Mouse (Mus musculus) hindbrain, embryonic 16.5 days (tissue): ENCODE data around the gene Adat1. TPM values are rescaled to one million over a fixed set of nuclear protein-coding genes. Genes with fewer than 3 reads are reported as not detected.

ENCODE experiments used
- ATAC-seq: fragments of 200-750 bp; cut with Nextera tagmentation; 2 replicates; pipeline ENCODE4 v1.8.0; 2017; ENCODE audit warnings: moderate TSS enrichment, moderate library complexity
- H3K27ac ChIP-seq: fragments of 300-500 bp; sonication (generic); 2 replicates; pipeline ENCODE4 v1.5.1; 2014; ENCODE audit warnings: low read depth, mild to moderate bottlenecking, control low read depth, low read length, moderate library complexity
- H3K27me3 ChIP-seq: fragments of 300-500 bp; sonication (generic); replicated peaks from 2 replicates; pipeline ENCODE4 v1.6.1; 2014; ENCODE audit warnings: low read length; ENCODE audit not compliant: control insufficient read depth, insufficient read depth
- H3K36me3 ChIP-seq: fragments of 300-500 bp; sonication (generic); 2 replicates; pipeline ENCODE4 v1.6.1; 2014; ENCODE audit warnings: mild to moderate bottlenecking, low read length, moderate library complexity, mixed read lengths; ENCODE audit not compliant: control insufficient read depth, insufficient read depth
- H3K4me1 ChIP-seq: fragments of 300-500 bp; sonication (generic); 2 replicates; pipeline ENCODE4 v1.6.1; 2014; ENCODE audit warnings: low read depth, low read length; ENCODE audit not compliant: control insufficient read depth, insufficient read depth
- H3K4me2 ChIP-seq: fragments of 300-500 bp; sonication (generic); 2 replicates; pipeline ENCODE4 v1.6.1; 2014; ENCODE audit warnings: mild to moderate bottlenecking, low read length, control low read depth, moderate library complexity
- H3K4me3 ChIP-seq: fragments of 300-500 bp; sonication (generic); 2 replicates; pipeline ENCODE4 v1.5.1; 2014; ENCODE audit warnings: mild to moderate bottlenecking, low read length, control low read depth, moderate library complexity
- H3K9ac ChIP-seq: fragments of 300-500 bp; sonication (generic); 2 replicates; pipeline ENCODE4 v1.6.1; 2014; ENCODE audit warnings: low read depth, mild to moderate bottlenecking, control low read depth, low read length, moderate library complexity
- H3K9me3 ChIP-seq: fragments of 300-500 bp; sonication (generic); 2 replicates; pipeline ENCODE4 v1.6.1; 2014; ENCODE audit warnings: mild to moderate bottlenecking, low read length, moderate library complexity; ENCODE audit not compliant: control insufficient read depth
- WGBS: fragments of 180-500 bp; shearing (Covaris S2); extraction: QIAGEN DNeasy Blood & Tissue Kit; methylation state at CpG from one replicate; pipeline ENCODE4 v1.1.7; 2014; 5-methylcytosine and 5-hydroxymethylcytosine counted together
- polyA plus RNA-seq: library from polyadenylated mRNA; unstranded; fragments of >200 nt; fragmentation: Nextera tagmentation; extraction: Ambion mirVana; gene quantifications from 2 replicates; pipeline ENCODE4 v1.2.1, GENCODE M21; 2015

Adat1 gene
- polyA plus RNA-seq, 1 experiment from 2014 or later: 6.9 TPM

DNA sequence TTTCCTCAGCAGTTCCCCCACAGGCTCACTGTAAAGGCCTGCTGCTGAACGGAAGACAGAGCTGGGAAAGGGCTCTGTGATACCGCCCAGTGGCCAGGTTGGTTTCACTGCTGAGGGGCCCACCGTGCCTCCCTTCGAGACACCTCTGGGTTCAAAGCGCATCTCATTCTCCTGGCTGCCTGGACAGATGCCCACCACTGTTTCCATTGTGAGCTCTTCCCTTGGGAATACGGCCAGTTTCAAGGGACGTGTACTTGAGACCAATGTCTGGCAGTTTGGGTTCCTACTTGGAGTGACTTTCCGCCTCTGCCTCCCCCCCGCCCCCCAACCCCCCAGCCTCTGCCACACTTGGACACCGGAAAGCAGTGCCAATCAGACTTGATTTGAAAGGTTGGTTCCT lies 29.0 kb downstream of the Adat1 start:
- Histone ChIP-seq H3K36me3 (no peaks in the 10 kb centered on the region), H3K27me3 (no peaks in the 10 kb centered on the region), H3K4me3 (no peak overlapping the region), H3K27ac (no peak overlapping the region), H3K9ac (no peak overlapping the region), H3K4me2 (no peak overlapping the region), H3K4me1 (no peaks in the 10 kb centered on the region), H3K9me3 (no peaks in the 10 kb centered on the region)
- 57% methylated on average over 10 of the region's 10 CpGs for WGBS
- no peak for ATAC-seq

DNA sequence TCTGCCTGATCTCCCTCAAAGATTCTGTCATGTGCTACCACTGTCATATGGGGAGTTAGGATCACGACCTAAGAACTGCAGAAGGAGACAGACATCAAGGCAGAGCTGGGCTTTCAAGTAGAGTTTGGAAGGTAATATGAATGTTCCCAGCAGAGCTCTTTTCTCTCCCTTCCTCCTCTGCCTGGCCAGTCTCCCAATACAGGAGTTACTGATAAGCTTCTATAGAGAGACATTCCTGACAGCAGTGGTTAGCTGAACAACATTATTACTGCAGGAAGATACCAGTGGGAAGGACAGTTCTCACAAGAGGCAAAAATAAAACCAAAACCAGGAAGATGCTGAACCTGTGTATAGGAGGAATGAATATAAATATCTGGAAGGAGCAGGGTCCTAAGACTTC lies 29.5 kb downstream of the Adat1 start:
- H3K9me3 ChIP-seq: no peaks in the 10 kb centered on the region
- no peak overlapping the region for H3K4me3 ChIP-seq
- H3K27ac ChIP-seq: no peak overlapping the region
- no peak for ATAC-seq
- H3K4me2 ChIP-seq: no peak overlapping the region
- 81% methylated on average over 1 of the region's 1 CpGs for WGBS
- H3K36me3 ChIP-seq: no peaks in the 10 kb centered on the region
- H3K4me1 ChIP-seq: no peaks in the 10 kb centered on the region
- no peaks in the 10 kb centered on the region for H3K27me3 ChIP-seq
- H3K9ac ChIP-seq: no peak overlapping the region

DNA sequence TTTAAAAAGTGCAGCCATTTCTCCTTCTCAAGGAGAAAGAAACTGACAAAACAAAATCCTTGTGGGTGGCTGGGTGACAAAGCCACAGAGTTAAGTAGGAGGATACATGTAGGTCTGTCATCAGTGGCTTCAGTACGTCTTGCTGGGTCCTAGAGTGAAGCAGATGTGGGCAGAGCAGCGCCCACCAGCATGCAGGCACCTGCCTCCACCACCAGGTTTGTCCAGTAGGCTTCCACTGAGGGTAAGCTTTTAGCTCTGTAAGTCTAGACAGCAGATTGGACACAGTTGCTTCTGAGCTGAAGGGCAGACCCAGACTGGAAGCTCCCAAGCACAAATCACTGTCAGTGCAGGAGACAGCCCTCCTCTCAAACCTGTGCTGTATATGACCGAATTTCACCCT lies 30.8 kb downstream of the Adat1 start:
- no peak for ATAC-seq
- no peak overlapping the region for H3K4me3 ChIP-seq
- no peaks in the 10 kb centered on the region for H3K27me3 ChIP-seq
- H3K9ac ChIP-seq: no peak overlapping the region
- no peak overlapping the region for H3K4me2 ChIP-seq
- H3K4me1 ChIP-seq: no peaks in the 10 kb centered on the region
- H3K36me3 ChIP-seq: peaks cover 8% of the 10 kb centered on the region
- WGBS: 70% methylated on average over 3 of the region's 3 CpGs
- H3K9me3 ChIP-seq: no peaks in the 10 kb centered on the region
- no peak overlapping the region for H3K27ac ChIP-seq

DNA sequence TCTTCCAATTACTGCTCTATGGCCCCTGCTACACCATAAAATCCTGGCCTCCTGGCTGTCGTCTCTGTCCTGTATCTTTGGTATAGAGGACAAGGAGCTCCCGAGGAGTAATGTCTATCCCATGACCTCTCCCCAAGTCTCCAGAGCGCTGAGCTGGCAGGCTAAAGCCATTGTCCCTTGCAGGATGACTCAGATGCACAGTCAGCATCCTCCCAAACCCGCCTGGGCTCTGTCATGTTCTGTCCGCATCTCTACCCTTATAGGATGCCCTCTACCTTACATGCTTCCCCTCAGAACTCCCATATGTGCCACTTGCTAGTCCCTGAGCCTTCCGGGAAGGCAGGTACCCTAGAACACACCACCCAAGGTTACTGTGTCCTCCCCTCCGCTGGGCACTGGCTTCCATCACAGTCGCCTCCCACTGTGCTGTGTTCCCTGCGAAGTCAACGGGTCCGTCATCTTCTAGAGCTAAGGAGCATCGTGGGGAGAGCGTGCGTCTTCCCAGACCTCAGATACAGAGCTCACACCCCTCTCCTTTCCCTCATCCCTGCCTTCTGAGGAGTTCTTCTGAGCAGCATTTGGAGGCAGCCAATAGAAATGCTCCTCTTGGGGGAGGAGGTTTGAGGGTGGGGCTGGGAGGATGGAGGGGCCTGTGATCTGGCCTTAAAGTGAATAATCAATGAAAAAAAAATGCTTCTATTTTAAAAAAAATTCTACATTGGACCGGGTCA lies 31.3 kb downstream of the Adat1 start:
- 75% methylated on average over 15 of the region's 15 CpGs for WGBS

DNA sequence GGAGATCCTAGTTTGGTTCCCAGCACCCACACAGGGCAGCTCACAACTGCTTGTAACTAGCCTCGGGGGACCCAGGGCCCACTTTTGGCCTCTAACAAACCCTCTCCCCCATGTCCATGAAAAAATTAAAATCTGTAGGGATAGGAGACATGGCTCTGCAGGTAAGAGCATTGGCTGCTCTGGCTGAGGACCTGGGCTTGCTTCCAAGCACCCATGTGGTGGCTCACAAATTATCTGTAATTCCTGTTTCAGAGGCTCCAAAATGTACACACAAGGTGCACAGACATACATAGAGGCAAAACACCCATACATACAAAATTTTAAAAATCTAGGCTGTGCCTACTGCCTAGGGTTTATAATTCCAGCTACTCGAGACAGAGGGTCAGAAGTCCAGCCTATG lies 34.9 kb downstream of the Adat1 start:
- 97% methylated on average over 2 of the region's 2 CpGs for WGBS
- no peak for ATAC-seq
- Histone ChIP-seq H3K4me1 (no peaks in the 10 kb centered on the region), H3K36me3 (peaks cover 16% of the 10 kb centered on the region), H3K9ac (no peak overlapping the region), H3K27me3 (no peaks in the 10 kb centered on the region), H3K27ac (no peak overlapping the region), H3K4me3 (no peak overlapping the region), H3K4me2 (no peak overlapping the region), H3K9me3 (no peaks in the 10 kb centered on the region)

More for the DNA sequence above, 31.3 kb downstream of the Adat1 start:
- peaks cover 10% of the 10 kb centered on the region for H3K36me3 ChIP-seq
- no peak overlapping the region for H3K4me3 ChIP-seq
- H3K4me1 ChIP-seq: no peaks in the 10 kb centered on the region
- no peak overlapping the region for H3K27ac ChIP-seq
- H3K9ac ChIP-seq: no peak overlapping the region
- H3K4me2 ChIP-seq: no peak overlapping the region
- no peaks in the 10 kb centered on the region for H3K27me3 ChIP-seq
- no peaks in the 10 kb centered on the region for H3K9me3 ChIP-seq
- no peak; the same call in 1 of the 2 replicates for ATAC-seq

DNA sequence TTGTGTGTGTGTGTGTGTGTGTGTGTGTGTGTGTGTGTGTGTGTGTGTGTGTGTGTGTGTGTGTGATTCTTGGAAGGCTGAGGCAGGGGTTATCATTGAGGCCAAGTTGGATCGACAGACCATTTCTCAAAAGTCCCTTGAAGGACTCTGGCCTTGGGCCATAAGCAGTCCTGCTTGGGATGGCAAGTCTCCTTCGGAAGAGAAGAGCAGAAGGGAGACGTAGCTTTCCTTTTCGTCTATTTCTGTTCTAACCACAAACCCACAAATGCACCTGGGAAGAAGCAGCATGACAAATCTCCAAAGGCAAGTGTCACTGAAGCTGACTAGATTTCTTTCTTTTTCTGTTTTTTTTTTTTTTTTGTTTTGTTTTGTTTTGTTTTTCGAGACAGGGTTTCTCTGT lies 36.2 kb downstream of the Adat1 start:
- no peaks in the 10 kb centered on the region for H3K4me1 ChIP-seq
- peaks cover 20% of the 10 kb centered on the region for H3K36me3 ChIP-seq
- no peak overlapping the region for H3K9ac ChIP-seq
- no peaks in the 10 kb centered on the region for H3K9me3 ChIP-seq
- WGBS: 93% methylated on average over 5 of the region's 5 CpGs
- ATAC-seq: no peak
- no peak overlapping the region for H3K4me2 ChIP-seq
- H3K27ac ChIP-seq: no peak overlapping the region
- H3K27me3 ChIP-seq: no peaks in the 10 kb centered on the region
- no peak overlapping the region for H3K4me3 ChIP-seq

DNA sequence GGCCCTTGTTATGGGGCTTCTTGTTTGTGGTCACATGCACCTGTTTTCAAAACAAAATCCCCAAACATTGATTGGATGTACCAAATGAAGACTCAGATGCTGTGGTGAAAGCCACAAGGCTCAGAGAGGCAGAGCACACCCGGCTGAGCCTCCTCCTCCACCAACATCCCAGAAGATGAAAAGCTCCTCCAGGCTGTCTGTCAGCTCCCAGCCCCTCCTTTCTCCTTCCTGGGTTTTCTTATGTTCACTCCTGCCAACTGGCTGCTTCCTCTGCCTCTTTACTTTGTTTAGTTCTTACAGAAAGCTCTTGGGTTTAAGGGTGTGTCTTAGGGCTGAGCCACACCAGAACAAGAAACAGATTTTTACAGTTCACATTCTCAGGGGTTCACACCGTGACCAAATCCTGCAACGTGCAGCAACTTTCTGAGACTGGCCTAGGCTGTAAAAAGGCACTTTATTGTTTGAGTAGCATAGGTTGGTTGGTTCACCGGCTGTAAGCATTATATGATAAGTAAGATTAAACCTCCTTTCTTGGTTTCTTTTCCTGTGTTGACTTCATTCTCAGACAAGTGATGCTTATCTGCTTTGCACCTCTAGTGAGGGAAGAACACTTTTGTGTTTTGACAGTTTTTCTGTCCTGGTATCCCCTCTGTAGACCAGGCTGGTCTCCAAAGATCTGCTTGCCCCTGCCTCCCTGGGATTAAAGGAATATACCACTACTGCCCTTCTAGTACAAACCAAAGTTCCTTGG lies 37.1 kb downstream of the Adat1 start:
- H3K9ac ChIP-seq: no peak overlapping the region
- no peaks in the 10 kb centered on the region for H3K9me3 ChIP-seq
- 93% methylated on average over 4 of the region's 4 CpGs for WGBS
- ATAC-seq: no peak
- H3K4me3 ChIP-seq: no peak overlapping the region
- no peak overlapping the region for H3K4me2 ChIP-seq
- peaks cover 21% of the 10 kb centered on the region for H3K36me3 ChIP-seq
- no peaks in the 10 kb centered on the region for H3K4me1 ChIP-seq
- H3K27ac ChIP-seq: no peak overlapping the region
- H3K27me3 ChIP-seq: no peaks in the 10 kb centered on the region

DNA sequence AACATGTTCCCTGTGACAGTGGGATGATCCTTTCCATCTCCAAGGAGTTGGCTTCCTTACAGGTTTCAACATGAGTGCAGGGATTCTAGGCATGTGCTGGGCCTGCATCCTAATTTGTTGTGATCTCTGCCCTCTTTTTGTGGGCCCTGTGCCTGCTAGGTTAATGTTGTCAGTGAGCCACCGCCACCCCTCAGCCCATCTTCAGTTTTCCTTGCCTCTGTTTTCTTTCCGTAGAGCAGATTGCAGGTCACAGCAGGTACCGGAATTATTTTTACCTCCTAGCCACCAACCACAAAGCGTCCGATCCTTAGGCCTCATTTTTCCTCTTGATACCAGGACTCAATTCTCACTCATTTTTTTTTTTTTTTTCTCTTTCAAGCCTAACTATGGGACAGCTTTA lies 40.2 kb downstream of the Adat1 start:
- no peaks in the 10 kb centered on the region for H3K4me1 ChIP-seq
- H3K27ac ChIP-seq: no peak overlapping the region
- no peak for ATAC-seq
- WGBS: 91% methylated on average over 5 of the region's 5 CpGs
- H3K9me3 ChIP-seq: no peaks in the 10 kb centered on the region
- no peak overlapping the region for H3K9ac ChIP-seq
- no peak overlapping the region for H3K4me2 ChIP-seq
- peaks cover 35% of the 10 kb centered on the region for H3K36me3 ChIP-seq
- no peaks in the 10 kb centered on the region for H3K27me3 ChIP-seq
- H3K4me3 ChIP-seq: no peak overlapping the region

DNA sequence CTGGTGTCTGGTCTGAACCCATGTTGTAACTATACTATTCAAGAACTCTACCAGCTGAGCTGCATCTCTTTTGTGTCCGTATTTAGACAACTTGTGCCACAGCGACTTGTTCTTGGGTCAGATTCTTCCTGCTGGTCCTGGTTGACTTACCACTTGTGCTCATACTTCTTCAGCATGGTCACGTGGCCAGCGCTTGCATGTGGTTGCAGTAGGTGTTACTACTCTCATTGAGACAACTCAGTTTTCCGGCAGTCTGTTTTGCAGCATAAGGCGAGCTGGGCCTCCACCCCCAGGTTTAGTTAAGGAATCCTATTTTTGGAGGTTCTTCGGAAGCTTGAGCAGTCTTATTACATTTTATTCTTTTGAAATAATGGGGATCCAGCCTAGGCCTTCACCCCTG lies 40.8 kb downstream of the Adat1 start:
- Histone ChIP-seq H3K9me3 (no peaks in the 10 kb centered on the region), H3K4me3 (no peak overlapping the region), H3K9ac (no peak overlapping the region), H3K36me3 (peaks cover 30% of the 10 kb centered on the region), H3K4me1 (no peaks in the 10 kb centered on the region), H3K27me3 (no peaks in the 10 kb centered on the region), H3K4me2 (no peak overlapping the region), H3K27ac (no peak overlapping the region)
- no peak for ATAC-seq
- 95% methylated on average over 7 of the region's 7 CpGs for WGBS
